Mouse (Mus musculus) testis, adult 2 months (tissue): Measurements from ENCODE around the gene Nufip2. TPM values are rescaled to one million over a fixed set of nuclear protein-coding genes. Genes with fewer than 3 reads are reported as not detected.

Experiments
- H3K27ac ChIP-seq: fragments of 200-500 bp; 2 replicates; pipeline ENCODE4 v1.5.1; 2012; ENCODE audit warnings: low read depth, low read length; ENCODE audit not compliant: control insufficient read depth, insufficient read depth
- H3K27me3 ChIP-seq: fragments of 200-500 bp; 2 replicates; pipeline ENCODE4 v1.6.1; 2012; ENCODE audit warnings: mild to moderate bottlenecking, low read length, moderate library complexity; ENCODE audit not compliant: control insufficient read depth, insufficient read depth
- H3K36me3 ChIP-seq: fragments of 200-500 bp; 2 replicates; pipeline ENCODE4 v1.6.1; 2012; ENCODE audit warnings: mild to moderate bottlenecking, low read length; ENCODE audit not compliant: control insufficient read depth, insufficient read depth
- H3K4me1 ChIP-seq: fragments of 200-500 bp; 2 replicates; pipeline ENCODE4 v1.6.1; 2012; ENCODE audit warnings: low read length; ENCODE audit not compliant: control insufficient read depth, insufficient read depth
- H3K4me3 ChIP-seq: fragments of 200-500 bp; 2 replicates; pipeline ENCODE4 v1.5.1; 2012; ENCODE audit warnings: low read depth, mild to moderate bottlenecking, low read length, moderate library complexity, mixed read lengths; ENCODE audit not compliant: control insufficient read depth
- CTCF ChIP-seq: fragments of 200-500 bp; IDR thresholded peaks from 2 replicates; pipeline ENCODE4 v1.5.1; 2012; ENCODE audit warnings: low read depth, mild to moderate bottlenecking, inconsistent platforms, low read length, moderate library complexity; ENCODE audit not compliant: control insufficient read depth, insufficient read depth, insufficient replicate concordance
- POLR2A ChIP-seq: fragments of 200-500 bp; IDR thresholded peaks from 2 replicates; pipeline ENCODE4 v1.6.1; 2012; ENCODE audit warnings: low read depth, mild to moderate bottlenecking, inconsistent platforms, low read length, moderate library complexity; ENCODE audit not compliant: control insufficient read depth
- polyA plus RNA-seq: library from polyadenylated mRNA; depleted of rRNA; stranded (reverse); fragments of >200 nt; gene quantifications from 2 replicates; pipeline ENCODE4 v1.2.3, GENCODE M21; 2012

The Nufip2 gene
- polyA plus RNA-seq, 1 experiment = 12.1 TPM

DNA sequence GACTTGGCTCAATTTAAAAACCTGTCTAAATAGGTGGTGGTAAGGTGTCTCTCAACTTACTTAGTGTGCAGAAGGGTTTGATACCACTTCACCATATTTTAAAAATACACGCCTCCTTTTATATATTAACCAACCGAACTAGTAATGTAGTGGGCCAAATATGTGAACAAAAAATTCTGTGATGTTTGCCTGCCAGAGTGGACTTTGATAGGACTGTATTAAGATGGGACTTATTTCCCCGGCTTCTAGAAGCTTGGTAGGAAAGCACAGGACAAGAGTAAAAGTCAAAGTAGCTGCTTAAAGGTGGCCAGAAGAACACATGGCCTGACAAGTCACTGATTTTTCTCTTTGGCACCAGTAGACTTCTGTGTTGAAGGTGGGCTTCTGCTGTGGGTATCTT, 27.8 kb downstream of the Nufip2 start:
- Histone ChIP-seq H3K4me1 (no peaks in the 10 kb centered on the region), H3K27me3 (no peaks in the 10 kb centered on the region), H3K27ac (no peak overlapping the region), H3K36me3 (peaks cover 1% of the 10 kb centered on the region; the same call in 1 of the 2 replicates), H3K4me3 (no peak overlapping the region)
- TF ChIP-seq CTCF (no peak), POLR2A (no peak)

DNA sequence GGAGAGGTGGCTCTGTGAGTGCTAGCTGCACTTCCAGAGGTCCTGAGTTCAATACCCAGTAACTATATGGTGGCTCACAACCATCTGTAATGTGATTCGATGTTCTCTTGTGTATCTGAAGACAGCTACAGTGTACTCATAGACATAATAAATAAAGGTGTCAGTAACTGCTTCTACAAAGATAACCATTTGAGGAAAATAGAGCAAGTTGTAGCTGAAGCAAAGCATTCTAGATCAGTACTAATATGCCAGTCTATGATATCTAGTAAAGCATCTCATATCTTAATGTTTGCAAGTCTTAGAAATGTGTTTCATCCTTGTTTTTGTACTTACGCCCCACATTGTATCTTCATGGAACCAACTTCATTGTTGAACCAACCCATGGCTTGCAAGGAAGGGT, 33.1 kb downstream of the Nufip2 start:
- no peak overlapping the region for H3K4me3 ChIP-seq
- H3K36me3 ChIP-seq = no peaks in the 10 kb centered on the region; the same call in 1 of the 2 replicates
- H3K27me3 ChIP-seq = no peaks in the 10 kb centered on the region
- no peak overlapping the region for H3K27ac ChIP-seq
- H3K4me1 ChIP-seq = no peaks in the 10 kb centered on the region
- no peak for TF ChIP-seq POLR2A

DNA sequence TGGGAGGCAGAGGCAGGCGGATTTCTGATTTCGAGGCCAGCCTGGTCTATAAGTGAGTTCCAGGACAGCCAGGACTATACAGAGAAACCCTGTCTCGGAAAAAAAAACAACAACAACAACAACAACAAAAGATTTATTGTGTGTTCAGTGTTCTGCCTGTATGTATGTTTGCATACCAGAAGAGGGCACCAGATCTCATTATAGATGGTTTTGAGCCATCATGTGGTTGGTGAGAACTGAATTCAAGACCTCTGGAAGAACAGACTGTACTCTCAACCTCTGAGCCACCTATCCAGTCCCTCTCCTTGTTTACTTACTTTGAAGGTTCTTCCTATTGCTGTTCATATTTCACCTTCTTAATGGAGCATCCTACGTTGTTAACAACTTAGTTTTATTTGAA, 35.4 kb downstream of the Nufip2 start:
- no peak overlapping the region for H3K4me3 ChIP-seq
- no peaks in the 10 kb centered on the region for H3K4me1 ChIP-seq
- H3K27ac ChIP-seq = no peak overlapping the region
- no peaks in the 10 kb centered on the region for H3K27me3 ChIP-seq
- H3K36me3 ChIP-seq = no peaks in the 10 kb centered on the region; the same call in 1 of the 2 replicates
- TF ChIP-seq CTCF = no peak
- TF ChIP-seq POLR2A = no peak

DNA sequence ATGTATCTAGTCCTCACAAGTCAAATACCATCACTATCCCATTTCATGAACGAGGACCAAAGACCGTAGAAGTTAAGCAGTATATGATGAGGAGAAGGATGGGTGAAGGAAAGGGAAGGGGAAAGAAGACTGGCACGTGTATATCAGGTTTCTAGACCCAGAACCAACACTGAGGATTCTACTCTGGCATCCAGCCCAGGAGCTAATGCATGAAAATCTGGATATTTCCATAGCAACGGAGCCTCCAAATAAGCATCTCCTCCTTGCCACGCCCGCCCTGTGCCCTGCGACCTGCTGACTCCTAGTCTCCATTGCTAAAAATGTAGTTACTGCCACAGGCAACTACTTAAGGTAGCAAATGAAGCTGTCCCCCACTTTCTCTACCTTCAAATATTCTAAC, 38.8 kb downstream of the Nufip2 start:
- H3K4me1 ChIP-seq = no peaks in the 10 kb centered on the region
- no peaks in the 10 kb centered on the region for H3K27me3 ChIP-seq
- TF ChIP-seq POLR2A (no peak), CTCF (no peak)
- H3K4me3 ChIP-seq = no peak overlapping the region
- no peaks in the 10 kb centered on the region for H3K36me3 ChIP-seq
- no peak overlapping the region for H3K27ac ChIP-seq

DNA sequence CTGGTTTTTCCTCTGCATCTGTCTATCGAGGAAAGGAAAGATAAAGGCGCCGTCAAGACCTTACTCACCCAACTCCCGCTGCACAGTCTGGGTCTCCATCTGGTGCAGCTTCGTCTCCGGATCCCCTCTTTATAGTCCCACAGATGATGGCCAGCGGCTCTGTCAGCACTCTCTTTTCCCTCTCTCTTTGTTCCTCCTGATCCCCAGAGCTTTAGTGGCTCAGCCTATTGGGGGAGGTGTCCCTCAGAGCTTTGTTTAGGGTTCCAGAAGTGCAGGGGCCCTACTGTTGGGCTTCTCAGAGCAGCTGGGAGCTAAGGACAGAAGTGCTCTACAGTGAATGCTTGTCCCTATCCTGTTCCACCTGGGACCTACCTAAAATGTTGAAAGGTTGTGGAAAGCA, 39.2 kb downstream of the Nufip2 start, which contains the start of gene Cryba1:
Gene Cryba1, minus strand, starts transcription at position 101 of the 400 bp plus-strand sequence.
- Histone ChIP-seq H3K27ac (no peak within 1 kb of the TSS), H3K4me3 (no peak within 1 kb of the TSS), H3K36me3 (no peaks in the 10 kb centered on the region), H3K4me1 (no peaks in the 10 kb centered on the region), H3K27me3 (no peaks in the 10 kb centered on the region)
- TF ChIP-seq CTCF = no peak
- TF ChIP-seq POLR2A = no peak

DNA sequence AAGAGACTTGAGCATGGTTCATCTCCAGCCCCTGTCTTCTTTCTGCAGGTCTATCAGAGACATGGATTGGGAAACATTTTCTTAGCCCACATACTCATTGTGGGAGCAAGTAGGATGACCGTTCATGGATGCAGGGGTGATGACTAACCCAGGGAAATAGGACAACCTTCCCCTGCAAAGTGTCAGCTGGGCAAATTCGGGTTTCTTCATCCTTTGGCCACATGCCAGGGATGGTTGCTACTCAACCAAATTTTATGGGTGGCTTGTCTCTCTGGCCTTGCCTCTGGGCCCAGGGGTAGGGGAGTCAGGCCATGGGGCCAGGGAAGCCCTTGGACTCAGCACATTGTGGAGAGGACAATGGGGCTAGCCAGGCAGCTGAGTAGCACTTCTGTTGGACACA, 42.6 kb downstream of the Nufip2 start:
- H3K4me3 ChIP-seq = no peak overlapping the region

DNA sequence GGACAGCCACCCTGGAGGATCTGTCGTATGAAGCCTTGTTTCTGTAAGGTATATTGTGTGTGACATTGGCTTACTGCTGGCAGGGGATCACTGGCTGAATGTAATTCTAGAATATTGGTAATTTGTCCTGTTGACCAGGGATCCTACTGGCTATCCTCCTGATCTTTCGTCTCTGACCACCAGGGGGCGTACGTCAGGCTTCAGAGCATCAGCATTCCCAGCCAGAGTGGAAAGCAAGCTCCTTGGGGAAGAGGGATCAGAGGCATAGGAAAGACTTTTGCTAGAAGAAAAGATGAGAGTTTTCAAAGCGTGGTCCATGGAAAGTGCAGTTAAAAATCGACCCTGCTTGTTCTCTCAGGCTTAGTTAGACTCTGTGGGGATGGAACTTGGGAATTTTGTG, 51.3 kb downstream of the Nufip2 start:
- H3K36me3 ChIP-seq = no peaks in the 10 kb centered on the region
- no peaks in the 10 kb centered on the region for H3K27me3 ChIP-seq
- no peak overlapping the region for H3K4me3 ChIP-seq
- no peaks in the 10 kb centered on the region for H3K4me1 ChIP-seq
- H3K27ac ChIP-seq = no peak overlapping the region
- TF ChIP-seq CTCF (peak; percentile 95), POLR2A (no peak)

More for the DNA sequence above, 42.6 kb downstream of the Nufip2 start:
- H3K27me3 ChIP-seq = no peaks in the 10 kb centered on the region
- no peaks in the 10 kb centered on the region for H3K36me3 ChIP-seq
- TF ChIP-seq CTCF (no peak), POLR2A (no peak)
- H3K27ac ChIP-seq = no peak overlapping the region
- H3K4me1 ChIP-seq = no peaks in the 10 kb centered on the region

DNA sequence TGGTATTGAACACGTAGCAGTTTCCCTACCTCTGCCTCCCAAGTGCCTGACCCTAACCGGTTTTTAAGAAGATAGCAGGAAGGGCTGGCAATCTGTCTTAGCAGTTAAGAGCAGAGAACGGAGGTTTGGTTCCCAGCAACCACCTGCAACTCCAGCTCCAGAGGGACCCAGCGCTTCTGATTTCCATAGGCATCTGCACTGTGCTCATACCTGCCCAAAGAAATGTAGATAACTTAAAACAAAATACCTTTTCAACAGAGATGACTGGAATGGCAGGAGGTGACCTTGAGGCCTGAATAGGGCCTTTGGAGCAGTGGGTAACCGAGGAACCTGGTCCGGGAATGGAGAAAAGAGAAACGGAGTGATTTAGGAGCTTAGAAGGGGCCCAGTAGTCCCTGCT, 52.6 kb downstream of the Nufip2 start:
- Histone ChIP-seq H3K27me3 (no peaks in the 10 kb centered on the region), H3K36me3 (no peaks in the 10 kb centered on the region), H3K4me3 (no peak overlapping the region), H3K4me1 (no peaks in the 10 kb centered on the region), H3K27ac (no peak overlapping the region)
- TF ChIP-seq POLR2A = no peak
- TF ChIP-seq CTCF = no peak
